Mouse (Mus musculus) erythroblast, embryonic 14.5 days (primary cell): ENCODE results near the gene Pigt.

Experiments used
- GATA1 ChIP-seq: IDR thresholded peaks from 2 replicates; pipeline ENCODE4 v1.6.1; 2012; ENCODE audit warnings: low read length, inconsistent platforms, mixed read lengths
- TAL1 ChIP-seq: IDR thresholded peaks from 3 replicates; pipeline ENCODE4 v1.6.1; 2012; ENCODE audit warnings: low read length, inconsistent platforms, mixed read lengths

- TF ChIP-seq GATA1 (no peak), TAL1 (no peak)
Observed at GRCm38 (mm10) chr2:164512121-164512909, 15.0 kb downstream of the Pigt start.
